Mouse (Mus musculus) lung, embryonic 14.5 days (tissue): Measurements from ENCODE around the gene Lat2. TPM values are rescaled to one million over a fixed set of nuclear protein-coding genes. Genes with fewer than 3 reads are reported as not detected.

Experiments
- ATAC-seq: fragments of 200-750 bp; cut with Nextera tagmentation; 2 replicates; pipeline ENCODE4 v1.8.0; 2017; ENCODE audit warnings: mild to moderate bottlenecking, moderate TSS enrichment, moderate library complexity; ENCODE audit not compliant: insufficient read depth
- DNase-seq: peaks from one replicate; pipeline ENCODE4 v3.0.0-alpha.2; 2015
- H3K27ac ChIP-seq: fragments of 300-500 bp; sonication (generic); 2 replicates; pipeline ENCODE4 v1.5.1; 2014; ENCODE audit warnings: low read depth, mild to moderate bottlenecking, moderate library complexity
- H3K27me3 ChIP-seq: fragments of 300-500 bp; sonication (generic); 2 replicates; pipeline ENCODE4 v1.6.1; 2014; ENCODE audit warnings: low read length, control low read depth; ENCODE audit not compliant: insufficient read depth
- H3K36me3 ChIP-seq: fragments of 300-500 bp; sonication (generic); 2 replicates; pipeline ENCODE4 v1.6.1; 2014; ENCODE audit warnings: control low read depth; ENCODE audit not compliant: insufficient read depth
- H3K4me1 ChIP-seq: fragments of 300-500 bp; sonication (generic); 2 replicates; pipeline ENCODE4 v1.6.1; 2014; ENCODE audit warnings: antibody characterized with exemption, control low read depth; ENCODE audit not compliant: insufficient read depth
- H3K4me2 ChIP-seq: fragments of 300-500 bp; sonication (generic); 2 replicates; pipeline ENCODE4 v1.6.1; 2014; ENCODE audit warnings: mild to moderate bottlenecking
- H3K4me3 ChIP-seq: fragments of 300-500 bp; sonication (generic); 2 replicates; pipeline ENCODE4 v1.5.1; 2014; ENCODE audit warnings: low read depth, low read length
- H3K9ac ChIP-seq: fragments of 300-500 bp; sonication (generic); 2 replicates; pipeline ENCODE4 v1.6.1; 2014
- H3K9me3 ChIP-seq: fragments of 300-500 bp; sonication (generic); 2 replicates; pipeline ENCODE4 v1.6.1; 2016; ENCODE audit warnings: low read depth, low read length, control low read depth
- CTCF ChIP-seq: IDR thresholded peaks from 2 replicates; pipeline ENCODE4 v1.5.1; 2016; ENCODE audit warnings: antibody characterized with exemption, low read depth
- WGBS: fragments of 180-500 bp; shearing (Covaris S2); extraction: QIAGEN DNeasy Blood & Tissue Kit; methylation state at CpG from one replicate; pipeline ENCODE4 v1.1.7; 2014; 5-methylcytosine and 5-hydroxymethylcytosine counted together
- polyA plus RNA-seq: library from polyadenylated mRNA; unstranded; fragments of >200 nt; fragmentation: Nextera tagmentation; extraction: Ambion mirVana; gene quantifications from 2 replicates; pipeline ENCODE4 v1.2.1, GENCODE M21; 2014

Gene Lat2
- polyA plus RNA-seq, 1 experiment from 2014 or later, result 2.1 TPM

DNA sequence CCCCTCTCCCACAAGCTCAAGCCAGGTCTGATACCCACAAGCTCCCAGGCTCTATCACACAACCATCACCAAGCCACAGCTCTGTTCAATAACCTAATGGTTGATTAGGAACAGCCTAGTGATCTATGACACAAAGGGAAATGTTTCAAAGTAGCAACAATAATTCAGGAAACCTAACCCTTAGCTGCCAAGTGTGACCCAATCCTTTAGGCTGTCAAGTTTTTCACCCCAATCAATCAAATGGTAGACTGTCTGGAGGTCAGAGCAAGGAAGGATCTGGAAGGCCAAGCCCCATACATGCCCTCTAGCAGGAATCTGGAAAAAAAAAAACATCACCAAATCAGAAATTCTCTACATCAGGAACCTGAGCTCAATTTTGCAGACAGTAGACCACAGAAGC lies 16.0 kb upstream of the Lat2 start:
- H3K4me2 ChIP-seq, result no peak overlapping the region
- peaks cover 96% of the 10 kb centered on the region for H3K36me3 ChIP-seq
- ATAC-seq, result no peak
- no peak overlapping the region for H3K27ac ChIP-seq
- H3K9ac ChIP-seq, result no peak overlapping the region
- no peaks in the 10 kb centered on the region for H3K9me3 ChIP-seq
- no peak for DNase-seq
- no peaks in the 10 kb centered on the region for H3K27me3 ChIP-seq
- no peaks in the 10 kb centered on the region for H3K4me1 ChIP-seq
- no peak for TF ChIP-seq CTCF
- no peak overlapping the region for H3K4me3 ChIP-seq

DNA sequence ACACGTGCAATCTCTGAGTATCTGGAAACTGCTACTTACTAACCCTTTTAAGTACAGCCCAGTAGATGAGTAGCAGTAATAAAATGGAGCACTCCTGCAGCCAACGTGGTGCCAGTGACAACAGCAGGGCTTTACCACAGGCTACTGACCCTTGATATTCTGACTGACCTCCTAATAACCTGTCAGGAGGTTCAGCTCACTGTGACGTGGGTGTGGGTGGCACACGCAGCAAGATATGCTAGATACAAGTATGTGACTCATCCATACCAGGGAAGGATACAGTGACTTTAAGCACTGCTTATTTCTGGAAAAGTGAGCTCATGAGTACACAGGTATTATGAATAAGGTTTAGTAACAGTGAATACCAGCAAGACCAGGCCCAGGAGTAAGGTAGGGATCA lies 14.7 kb upstream of the Lat2 start:
- H3K9ac ChIP-seq, result no peak overlapping the region
- TF ChIP-seq CTCF, result no peak
- no peaks in the 10 kb centered on the region for H3K27me3 ChIP-seq
- 52% methylated on average over 4 of the region's 4 CpGs for WGBS
- no peak overlapping the region for H3K27ac ChIP-seq
- no peaks in the 10 kb centered on the region for H3K4me1 ChIP-seq
- peaks cover 97% of the 10 kb centered on the region for H3K36me3 ChIP-seq
- no peak for ATAC-seq
- H3K4me3 ChIP-seq, result no peak overlapping the region
- DNase-seq, result no peak
- H3K9me3 ChIP-seq, result no peaks in the 10 kb centered on the region
- H3K4me2 ChIP-seq, result no peak overlapping the region

DNA sequence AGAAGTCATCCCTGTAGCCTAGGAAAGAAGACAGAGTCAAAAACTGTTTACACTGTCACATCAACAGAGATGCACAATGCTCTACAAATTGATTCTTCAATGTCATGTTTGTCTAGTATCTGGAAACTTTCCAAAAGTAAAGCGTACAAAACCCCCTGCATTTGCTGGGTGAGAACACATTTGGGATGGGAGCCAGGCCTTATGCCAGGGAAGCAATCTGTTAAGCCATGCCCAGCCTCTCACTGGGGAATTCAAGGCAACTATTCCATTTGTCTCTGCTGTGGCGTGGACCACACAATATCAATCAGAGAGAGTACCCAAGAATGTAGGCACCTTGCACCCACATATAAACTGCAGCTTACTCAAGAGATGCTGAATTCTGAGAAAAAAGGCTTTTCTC lies 7.2 kb upstream of the Lat2 start:
- Histone ChIP-seq H3K36me3 (peaks cover 98% of the 10 kb centered on the region), H3K4me3 (no peak overlapping the region), H3K4me1 (no peaks in the 10 kb centered on the region), H3K9me3 (no peaks in the 10 kb centered on the region), H3K27me3 (no peaks in the 10 kb centered on the region), H3K9ac (no peak overlapping the region), H3K27ac (no peak overlapping the region), H3K4me2 (no peak overlapping the region)
- ATAC-seq (no peak), DNase-seq (no peak)
- no peak for TF ChIP-seq CTCF
- WGBS, result 69% methylated on average over 2 of the region's 2 CpGs

DNA sequence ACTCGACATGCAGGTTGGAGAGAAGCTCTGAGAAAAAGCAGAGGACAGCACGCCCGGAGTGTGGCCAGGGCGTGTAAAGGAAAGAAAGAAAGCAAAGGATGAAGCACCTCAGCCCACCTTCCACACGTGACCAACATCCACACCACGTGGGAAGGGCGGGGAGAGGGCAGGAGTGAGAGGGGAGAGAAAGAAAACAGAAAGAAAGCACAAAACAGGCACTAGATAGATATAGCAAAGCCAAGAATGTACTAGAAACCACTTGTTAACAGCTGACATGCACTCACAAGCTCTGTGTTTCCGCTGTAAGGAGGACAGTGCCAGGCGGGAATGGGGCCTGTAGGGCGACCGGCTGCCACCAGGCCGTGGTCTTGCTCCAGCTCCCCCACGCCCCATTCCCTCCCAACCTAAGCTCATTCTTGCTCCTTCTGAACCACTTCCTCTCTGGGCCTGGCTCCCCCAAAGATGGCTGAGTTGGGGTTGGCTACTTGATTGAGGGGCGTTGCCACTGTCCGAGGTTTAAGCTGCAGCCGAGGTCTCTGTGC lies 6.3 kb upstream of the Lat2 start:
- Histone ChIP-seq H3K9ac (no peak overlapping the region), H3K27me3 (no peaks in the 10 kb centered on the region), H3K9me3 (no peaks in the 10 kb centered on the region), H3K4me2 (no peak overlapping the region), H3K4me1 (no peaks in the 10 kb centered on the region), H3K27ac (no peak overlapping the region), H3K36me3 (peaks cover 94% of the 10 kb centered on the region), H3K4me3 (no peak overlapping the region)
- ATAC-seq, result no peak
- DNase-seq, result no peak
- no peak for TF ChIP-seq CTCF
- 92% methylated on average over 16 of the region's 16 CpGs for WGBS

DNA sequence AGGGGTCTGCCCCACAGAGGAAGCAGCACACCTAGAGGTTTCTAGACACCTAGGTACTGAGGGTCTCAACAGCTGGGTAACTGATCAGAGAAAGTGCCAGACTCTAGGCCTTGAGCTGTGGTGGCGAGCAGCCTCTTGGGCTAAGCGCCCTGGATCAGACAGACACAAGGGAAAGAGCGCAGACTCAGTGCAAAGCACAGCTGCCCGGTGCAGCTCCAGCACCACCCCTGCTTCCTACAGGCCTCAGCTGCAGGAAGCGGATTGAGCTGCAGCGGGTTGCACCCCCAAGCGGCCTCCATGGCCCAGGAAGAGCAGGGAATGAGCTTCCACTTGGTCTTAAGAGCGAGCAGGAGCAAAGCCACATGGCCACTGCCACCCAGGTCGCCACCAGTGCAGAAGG lies 5.6 kb upstream of the Lat2 start:
- Histone ChIP-seq H3K4me3 (no peak overlapping the region), H3K4me1 (no peaks in the 10 kb centered on the region), H3K27me3 (no peaks in the 10 kb centered on the region), H3K4me2 (no peak overlapping the region), H3K36me3 (peaks cover 87% of the 10 kb centered on the region), H3K9ac (no peak overlapping the region), H3K9me3 (no peaks in the 10 kb centered on the region), H3K27ac (no peak overlapping the region)
- DNase-seq (no peak), ATAC-seq (no peak)
- WGBS, result 90% methylated on average over 9 of the region's 9 CpGs
- no peak for TF ChIP-seq CTCF

DNA sequence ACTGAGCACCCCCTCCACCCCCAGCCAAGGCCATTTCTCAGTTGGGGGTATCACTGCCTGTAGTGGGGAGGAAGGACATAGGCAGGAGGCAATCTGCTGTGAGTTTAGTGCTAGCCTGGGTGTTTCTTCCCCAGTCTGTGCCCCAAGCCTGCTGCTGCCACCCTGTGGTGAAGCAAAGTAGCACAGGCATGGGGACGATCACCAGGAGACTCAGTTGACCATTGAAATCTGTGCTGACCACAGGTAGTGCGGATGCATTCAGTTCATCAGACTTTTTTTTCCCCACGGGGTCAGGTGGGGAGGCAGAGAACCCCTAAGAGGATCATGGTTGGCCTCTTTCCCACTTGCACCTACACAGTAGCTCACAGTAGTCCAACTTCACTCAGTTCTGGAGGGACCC lies 2.2 kb upstream of the Lat2 start:
- no peak overlapping the region for H3K27ac ChIP-seq
- WGBS, result 64% methylated on average over 3 of the region's 3 CpGs
- H3K4me2 ChIP-seq, result no peak overlapping the region
- peak; percentile 61 for DNase-seq
- no peaks in the 10 kb centered on the region for H3K27me3 ChIP-seq
- TF ChIP-seq CTCF, result peak; percentile 86
- H3K9me3 ChIP-seq, result no peaks in the 10 kb centered on the region
- H3K36me3 ChIP-seq, result peaks cover 53% of the 10 kb centered on the region
- H3K4me3 ChIP-seq, result no peak overlapping the region
- H3K4me1 ChIP-seq, result no peaks in the 10 kb centered on the region
- ATAC-seq, result peak; percentile 9; the same call in 1 of the 2 replicates
- no peak overlapping the region for H3K9ac ChIP-seq

DNA sequence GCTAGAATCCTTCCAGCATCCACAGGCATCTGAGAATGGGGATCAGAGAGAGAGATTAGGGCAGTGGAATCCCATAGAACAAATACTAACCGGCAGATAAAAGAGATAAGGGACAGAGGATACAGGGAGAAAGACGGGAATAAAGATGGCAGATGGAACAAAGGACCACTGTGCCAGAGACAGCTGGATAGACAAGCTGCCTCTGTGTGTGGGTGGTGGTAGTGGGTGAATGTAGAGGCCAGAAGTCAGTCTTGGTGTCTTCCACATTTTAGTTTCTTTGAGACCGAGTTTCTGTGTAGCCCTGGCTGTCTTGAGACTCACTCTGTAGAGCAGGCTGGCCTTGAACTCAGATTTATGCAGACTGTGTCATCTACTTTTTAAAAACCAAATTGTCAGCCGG lies 955 bp upstream of the Lat2 start:
- Histone ChIP-seq H3K36me3 (peaks cover 40% of the 10 kb centered on the region), H3K27ac (no peak overlapping the region), H3K4me3 (no peak overlapping the region), H3K9me3 (no peaks in the 10 kb centered on the region), H3K4me2 (no peak overlapping the region), H3K27me3 (no peaks in the 10 kb centered on the region), H3K9ac (no peak overlapping the region), H3K4me1 (no peaks in the 10 kb centered on the region)
- 57% methylated on average over 4 of the region's 4 CpGs for WGBS
- ATAC-seq (no peak), DNase-seq (no peak)
- TF ChIP-seq CTCF, result no peak

DNA sequence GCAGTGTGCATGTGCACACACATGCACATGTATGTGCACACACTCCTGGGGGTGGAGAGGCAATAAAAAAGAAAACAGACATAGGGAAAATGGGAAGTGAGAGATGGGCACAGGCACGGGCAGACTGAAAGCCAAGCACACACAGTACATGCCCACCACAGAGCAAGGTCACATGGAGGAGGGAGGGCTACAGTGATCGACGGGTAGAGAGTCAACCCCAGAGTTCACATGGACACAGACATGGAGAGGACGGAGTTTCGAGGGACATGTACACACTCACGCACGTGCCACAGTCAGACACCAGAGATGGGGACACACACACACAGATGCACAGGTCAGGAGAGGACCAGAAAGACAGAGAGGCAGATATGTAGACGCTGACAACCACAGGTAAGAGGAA lies 555 bp upstream of the Lat2 start:
- 83% methylated on average over 8 of the region's 8 CpGs for WGBS
- Histone ChIP-seq H3K27me3 (no peaks in the 10 kb centered on the region), H3K9me3 (no peaks in the 10 kb centered on the region), H3K4me1 (no peaks in the 10 kb centered on the region), H3K4me2 (no peak overlapping the region), H3K36me3 (peaks cover 36% of the 10 kb centered on the region), H3K27ac (no peak overlapping the region), H3K4me3 (no peak overlapping the region), H3K9ac (no peak overlapping the region)
- ATAC-seq (no peak), DNase-seq (no peak)
- TF ChIP-seq CTCF, result no peak
